Comparison of ENCODE assay signal across 12 mouse cellular contexts in genomic region chr10:86339121-86339520, GRCm38 (mm10). TPM values are rescaled to one million over a fixed set of nuclear protein-coding genes. Genes with fewer than 3 reads are reported as not detected.
DNase-seq lines count a peak whose midpoint lies in the region; ATAC-seq and TF ChIP-seq lines count a peak whose summit lies in the region.
"Had no signal": no experiment of that assay in that cellular context is flagged by ENCODE, and none has a peak within 500 bp of the region (broad histone marks: within the 10 kb centered on the region; RNA-seq: fewer than 3 reads in every experiment).

No protein-coding gene starts in this region.

- DNase-seq in heart, postnatal 0 days (ENCODE audit: low spot score): no peak
- DNase-seq in heart, postnatal 10 days: no peak
- DNase-seq in lung, postnatal 36 days: no peak
- DNase-seq in natural killer cell, adult 2 months (ENCODE audit: low spot score in 2 of 2): no peak
- DNase-seq in forebrain, embryonic 11.5 days (ENCODE audit: low spot score): no peak
- DNase-seq: thymus, adult 2 months had no signal

- intact Hi-C loops in heart, postnatal 10 days (cut with DNase I): no loop called here

- TF ChIP-seq EP300 in heart, postnatal 0 days (IDR thresholded peaks at IDR 0.05; ENCODE audit: low read depth): no peak

- no peaks in the 10 kb centered on the region for H3K27me3 ChIP-seq in heart, postnatal 0 days (ENCODE audit: control insufficient read depth, insufficient read depth, low read length)
- no peaks in the 10 kb centered on the region for H3K27me3 ChIP-seq in lung, embryonic 15.5 days
- H3K27me3 ChIP-seq in intestine, postnatal 0 days (replicated peaks; ENCODE audit: control insufficient read depth, insufficient read depth, low read length): no peaks in the 10 kb centered on the region
- H3K27me3 ChIP-seq in small intestine, adult 2 months (ENCODE audit: control insufficient read depth, insufficient read depth, low read length): no peaks in the 10 kb centered on the region
- no peaks in the 10 kb centered on the region for H3K27me3 ChIP-seq in forebrain, embryonic 11.5 days (ENCODE audit: control insufficient read depth, insufficient read depth, low read length)
- H3K27me3 ChIP-seq: megakaryocyte, embryonic 14.5 days had no signal

- no peaks in the 10 kb centered on the region for H3K9me3 ChIP-seq in heart, postnatal 0 days (replicated peaks; ENCODE audit: control insufficient read depth, low read length)
- no peaks in the 10 kb centered on the region for H3K9me3 ChIP-seq in lung, embryonic 15.5 days
- no peaks in the 10 kb centered on the region for H3K9me3 ChIP-seq in intestine, postnatal 0 days (ENCODE audit: control insufficient read depth)
- H3K9me3 ChIP-seq in forebrain, embryonic 11.5 days (ENCODE audit: control insufficient read depth, low read length): no peaks in the 10 kb centered on the region
- H3K9me3 ChIP-seq: megakaryocyte, embryonic 14.5 days had no signal

- 40% methylated on average over 4 of the region's 4 CpGs for WGBS in heart, postnatal 0 days
- WGBS in lung, embryonic 15.5 days: 69% methylated on average over 4 of the region's 4 CpGs
- WGBS in intestine, postnatal 0 days: 68% methylated on average over 4 of the region's 4 CpGs
- WGBS in small intestine, adult 2 months: 56% methylated on average over 4 of the region's 4 CpGs
- 81% methylated on average over 4 of the region's 4 CpGs for WGBS in forebrain, embryonic 11.5 days

- H3K4me2 ChIP-seq in heart, postnatal 0 days (ENCODE audit: low read depth, low read length): no peak overlapping the region
- no peak overlapping the region for H3K4me2 ChIP-seq in lung, embryonic 15.5 days
- H3K4me2 ChIP-seq in intestine, postnatal 0 days (replicated peaks; ENCODE audit: low read depth): no peak overlapping the region
- no peak overlapping the region for H3K4me2 ChIP-seq in forebrain, embryonic 11.5 days (ENCODE audit: low read depth, low read length, severe bottlenecking)

- H3K4me1 ChIP-seq in heart, postnatal 0 days (ENCODE audit: control insufficient read depth, insufficient read depth): peaks cover 88% of the 10 kb centered on the region
- H3K4me1 ChIP-seq in lung, embryonic 15.5 days: peaks cover 62% of the 10 kb centered on the region
- peaks cover 38% of the 10 kb centered on the region for H3K4me1 ChIP-seq in intestine, postnatal 0 days (replicated peaks; ENCODE audit: control insufficient read depth, insufficient read depth, low read length)
- H3K4me1 ChIP-seq in small intestine, adult 2 months (ENCODE audit: control insufficient read depth, insufficient read depth, insufficient read length, low read length): peaks cover 47% of the 10 kb centered on the region; the same call in 1 of the 2 replicates
- 0 out of 2 replicates have a peak, but pooled peaks cover 2% of the 10 kb centered on the region for H3K4me1 ChIP-seq in forebrain, embryonic 11.5 days (replicated peaks; ENCODE audit: control insufficient read depth, insufficient read depth, low read length)

- no peak for TF ChIP-seq POLR2A in small intestine, adult 2 months (IDR thresholded peaks at IDR 0.05; ENCODE audit: low read depth, low read length)

- no peak for TF ChIP-seq CTCF in heart, postnatal 0 days (IDR thresholded peaks at IDR 0.05; ENCODE audit: low read depth)
- no peak for TF ChIP-seq CTCF in intestine, postnatal 0 days (IDR thresholded peaks at IDR 0.05; ENCODE audit: low read depth)
- TF ChIP-seq CTCF in small intestine, adult 2 months (IDR thresholded peaks at IDR 0.05; ENCODE audit: extremely low read depth, insufficient read length, insufficient replicate concordance, low read depth, low read length): no peak

- peaks cover 25% of the 10 kb centered on the region for H3K36me3 ChIP-seq in heart, postnatal 0 days (replicated peaks; ENCODE audit: control insufficient read depth, insufficient read depth, low read length)
- 0 out of 2 replicates have a peak, but pooled peaks cover 5% of the 10 kb centered on the region for H3K36me3 ChIP-seq in lung, embryonic 15.5 days
- peaks cover 6% of the 10 kb centered on the region; the same call in 1 of the 2 replicates for H3K36me3 ChIP-seq in intestine, postnatal 0 days (ENCODE audit: control insufficient read depth, insufficient read depth)
- H3K36me3 ChIP-seq in small intestine, adult 2 months (ENCODE audit: control insufficient read depth, insufficient read depth, low read length): no peaks in the 10 kb centered on the region
- H3K36me3 ChIP-seq in forebrain, embryonic 11.5 days (ENCODE audit: control insufficient read depth, insufficient read depth, low read length): no peaks in the 10 kb centered on the region

- H3K27ac ChIP-seq in heart, postnatal 0 days (ENCODE audit: low read depth): peak overlapping the region; percentile 98
- peak overlapping the region; percentile 81 for H3K27ac ChIP-seq in lung, embryonic 15.5 days
- H3K27ac ChIP-seq in intestine, postnatal 0 days (ENCODE audit: low read depth, low read length): peak overlapping the region; percentile 31; the same call in 1 of the 2 replicates
- peak overlapping the region; percentile 82 for H3K27ac ChIP-seq in small intestine, adult 2 months (ENCODE audit: insufficient read depth, low read depth, low read length)
- no peak overlapping the region for H3K27ac ChIP-seq in forebrain, embryonic 11.5 days (ENCODE audit: low read depth, low read length)

- no peak for ATAC-seq in heart, postnatal 0 days (ENCODE audit: insufficient read depth, low read depth)
- no peak for ATAC-seq in lung, embryonic 15.5 days (ENCODE audit: borderline replicate concordance, extremely low read depth, low FRiP score, low TSS enrichment)
- ATAC-seq in intestine, postnatal 0 days: no peak
- no peak for ATAC-seq in forebrain, embryonic 11.5 days (replicated peaks; ENCODE audit: low FRiP score)
- ATAC-seq: forebrain, embryonic 14.5 days had no signal

- H3K4me3 ChIP-seq in heart, postnatal 0 days (ENCODE audit: low read depth, low read length): no peak overlapping the region
- H3K4me3 ChIP-seq in lung, embryonic 15.5 days: no peak overlapping the region
- no peak overlapping the region for H3K4me3 ChIP-seq in intestine, postnatal 0 days (ENCODE audit: low read depth, low read length)
- no peak overlapping the region for H3K4me3 ChIP-seq in small intestine, adult 2 months (ENCODE audit: low read depth, low read length)
- H3K4me3 ChIP-seq in forebrain, embryonic 11.5 days (ENCODE audit: low read depth, low read length): no peak overlapping the region
- H3K4me3 ChIP-seq: megakaryocyte, embryonic 14.5 days had no signal

- H3K9ac ChIP-seq in heart, postnatal 0 days (replicated peaks; ENCODE audit: low read depth, low read length): no peak overlapping the region
- no peak overlapping the region for H3K9ac ChIP-seq in lung, embryonic 15.5 days
- no peak overlapping the region for H3K9ac ChIP-seq in intestine, postnatal 0 days (ENCODE audit: low read depth, low read length)
- H3K9ac ChIP-seq in forebrain, embryonic 11.5 days (ENCODE audit: low read length): no peak overlapping the region

RNA-seq across cellular contexts. Expression of gene Timp3, which starts 38.9 kb away (rescaled TPM):
- 164 and 257 TPM in 2 replicates for total RNA-seq in heart, postnatal 0 days (2014; rRNA removed; ENCODE audit: low replicate concordance)
- polyA plus RNA-seq in heart, postnatal 0 days (2015; fragmentation: Nextera tagmentation; extraction: Ambion mirVana): 57.0 and 66.0 TPM in 2 replicates
- total RNA-seq in heart, postnatal 10 days (2021): 100 to 1,000 TPM; 112 to 223 TPM
- polyA plus RNA-seq in lung, embryonic 15.5 days (2015; fragmentation: Nextera tagmentation; extraction: Ambion mirVana): 55.5 and 64.4 TPM in 2 replicates
- polyA plus RNA-seq in intestine, postnatal 0 days (2015; fragmentation: Nextera tagmentation; extraction: Ambion mirVana): 24.2 and 29.4 TPM in 2 replicates
- 12.4 and 15.3 TPM in 2 replicates for polyA plus RNA-seq in small intestine, adult 2 months (2012; rRNA removed)
- 20.4 and 21.1 TPM in 2 replicates for polyA plus RNA-seq in forebrain, embryonic 11.5 days (2014; fragmentation: Nextera tagmentation; extraction: Ambion mirVana)
- total RNA-seq: monocyte, adult 5-6 weeks had no signal
